Mouse (Mus musculus) midbrain, embryonic 13.5 days (tissue): ENCODE measurements around the gene Ifna6. TPM values are rescaled to one million over a fixed set of nuclear protein-coding genes. Genes with fewer than 3 reads are reported as not detected.

ENCODE experiments used
- ATAC-seq: fragments of 200-750 bp; cut with Nextera tagmentation; 2 replicates; pipeline ENCODE4 v1.8.0; 2017; ENCODE audit warnings: mild to moderate bottlenecking, moderate TSS enrichment, moderate library complexity
- H3K27ac ChIP-seq: fragments of 300-500 bp; sonication (generic); 2 replicates; pipeline ENCODE4 v1.5.1; 2015; ENCODE audit warnings: inconsistent platforms, mild to moderate bottlenecking, moderate library complexity
- H3K27me3 ChIP-seq: fragments of 300-500 bp; sonication (generic); 2 replicates; pipeline ENCODE4 v1.6.1; 2015; ENCODE audit warnings: mild to moderate bottlenecking, inconsistent platforms
- H3K36me3 ChIP-seq: fragments of 300-500 bp; sonication (generic); 2 replicates; pipeline ENCODE4 v1.6.1; 2015; ENCODE audit warnings: mild to moderate bottlenecking, inconsistent platforms
- H3K4me1 ChIP-seq: fragments of 300-500 bp; sonication (generic); replicated peaks from 2 replicates; pipeline ENCODE4 v1.6.1; 2015; ENCODE audit warnings: inconsistent platforms
- H3K4me2 ChIP-seq: fragments of 300-500 bp; sonication (generic); replicated peaks from 2 replicates; pipeline ENCODE4 v1.6.1; 2015; ENCODE audit warnings: moderate library complexity, mild to moderate bottlenecking, inconsistent platforms
- H3K4me3 ChIP-seq: fragments of 300-500 bp; sonication (generic); replicated peaks from 2 replicates; pipeline ENCODE4 v1.5.1; 2015; ENCODE audit warnings: mild to moderate bottlenecking, inconsistent platforms
- H3K9ac ChIP-seq: fragments of 300-500 bp; sonication (generic); replicated peaks from 2 replicates; pipeline ENCODE4 v1.6.1; 2015; ENCODE audit warnings: mild to moderate bottlenecking, inconsistent platforms
- H3K9me3 ChIP-seq: fragments of 300-500 bp; sonication (generic); 2 replicates; pipeline ENCODE4 v1.6.1; 2016; ENCODE audit warnings: mild to moderate bottlenecking, inconsistent platforms
- WGBS: fragments of 180-500 bp; shearing (Covaris S2); methylation state at CpG from one replicate; pipeline ENCODE4 v1.1.7; 2015; 5-methylcytosine and 5-hydroxymethylcytosine counted together
- polyA plus RNA-seq: library from polyadenylated mRNA; unstranded; fragments of >200 nt; fragmentation: Nextera tagmentation; extraction: Ambion mirVana; gene quantifications from 2 replicates; pipeline ENCODE4 v1.2.1, GENCODE M21; 2015

Gene Ifna6
- polyA plus RNA-seq, 1 experiment from 2014 or later: not detected

- Histone ChIP-seq H3K4me3 (no peak overlapping the region), H3K4me2 (no peak overlapping the region), H3K9ac (no peak overlapping the region), H3K36me3 (no peaks in the 10 kb centered on the region), H3K27ac (no peak overlapping the region), H3K9me3 (no peaks in the 10 kb centered on the region), H3K4me1 (0 out of 2 replicates have a peak, but pooled peaks cover 2% of the 10 kb centered on the region), H3K27me3 (no peaks in the 10 kb centered on the region)
- WGBS: 16% methylated on average over 4 of the region's 4 CpGs
- peak; percentile 48; the same call in 1 of the 2 replicates for ATAC-seq
These were observed 24.0 kb downstream of the Ifna6 start for GRCm38 (mm10) chr4:88851026-88851763.

DNA sequence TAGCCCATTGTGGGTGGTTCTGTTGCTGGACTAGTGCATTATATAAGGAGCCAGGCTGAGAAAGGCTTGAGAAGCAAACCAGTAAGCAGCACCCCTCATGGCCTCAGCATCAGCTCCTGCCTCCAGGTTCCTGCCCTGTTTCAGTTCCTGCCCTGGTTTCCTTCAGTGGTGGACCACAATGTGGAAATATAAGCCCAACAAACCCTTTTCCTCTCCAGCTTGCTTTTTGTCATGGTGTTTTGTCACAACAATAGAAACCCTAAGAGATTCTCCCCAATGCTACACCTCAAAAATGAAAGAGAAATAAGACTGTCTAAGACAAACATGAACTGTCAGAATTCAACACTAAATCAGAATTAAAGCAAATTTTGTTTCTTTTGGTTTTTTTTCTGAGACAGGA is 32.0 kb downstream of the Ifna6 start:
- no peak for ATAC-seq
- peaks cover 6% of the 10 kb centered on the region for H3K4me1 ChIP-seq

DNA sequence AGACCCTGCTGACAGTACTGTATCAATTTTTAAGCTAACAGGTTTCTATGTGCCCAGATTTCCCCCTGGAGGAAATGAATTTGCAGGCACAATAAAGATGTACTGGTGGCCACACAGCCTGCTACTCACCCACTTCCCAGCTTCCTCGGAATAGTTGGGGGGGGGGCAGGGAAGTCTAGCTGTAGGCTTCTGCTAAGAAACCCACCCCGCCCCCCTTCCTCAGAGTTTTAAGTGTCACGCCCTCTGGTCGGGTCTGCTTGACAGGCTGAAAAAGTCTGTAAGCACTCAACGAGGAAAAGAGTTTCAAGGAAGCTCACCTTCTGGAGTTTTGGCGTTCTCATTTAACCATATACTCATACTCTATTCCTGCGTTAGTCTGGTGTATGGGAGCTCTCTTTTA is 36.1 kb downstream of the Ifna6 start:
- WGBS: 3% methylated on average over 7 of the region's 7 CpGs
- no peak overlapping the region for H3K4me3 ChIP-seq
- peaks cover 12% of the 10 kb centered on the region for H3K4me1 ChIP-seq
- ATAC-seq: no peak
- H3K27ac ChIP-seq: no peak overlapping the region
- H3K4me2 ChIP-seq: no peak overlapping the region
- no peaks in the 10 kb centered on the region for H3K36me3 ChIP-seq
- H3K27me3 ChIP-seq: peaks cover 24% of the 10 kb centered on the region
- H3K9ac ChIP-seq: no peak overlapping the region
- no peaks in the 10 kb centered on the region for H3K9me3 ChIP-seq

More for the DNA sequence above, 32.0 kb downstream of the Ifna6 start:
- Histone ChIP-seq H3K4me3 (no peak overlapping the region), H3K9me3 (no peaks in the 10 kb centered on the region), H3K27ac (no peak overlapping the region), H3K27me3 (peaks cover 5% of the 10 kb centered on the region; the same call in 1 of the 2 replicates), H3K9ac (no peak overlapping the region), H3K36me3 (no peaks in the 10 kb centered on the region), H3K4me2 (no peak overlapping the region)

- H3K9ac ChIP-seq: no peak overlapping the region
- peaks cover 29% of the 10 kb centered on the region for H3K27me3 ChIP-seq
- H3K36me3 ChIP-seq: no peaks in the 10 kb centered on the region
- H3K4me2 ChIP-seq: no peak overlapping the region
- no peak overlapping the region for H3K27ac ChIP-seq
- no peaks in the 10 kb centered on the region for H3K9me3 ChIP-seq
- ATAC-seq: no peak
- 76% methylated on average over 9 of the region's 9 CpGs for WGBS
- H3K4me3 ChIP-seq: no peak overlapping the region
- H3K4me1 ChIP-seq: peaks cover 12% of the 10 kb centered on the region
These were observed 37.4 kb downstream of the Ifna6 start for GRCm38 (mm10) chr4:88864599-88864998.

DNA sequence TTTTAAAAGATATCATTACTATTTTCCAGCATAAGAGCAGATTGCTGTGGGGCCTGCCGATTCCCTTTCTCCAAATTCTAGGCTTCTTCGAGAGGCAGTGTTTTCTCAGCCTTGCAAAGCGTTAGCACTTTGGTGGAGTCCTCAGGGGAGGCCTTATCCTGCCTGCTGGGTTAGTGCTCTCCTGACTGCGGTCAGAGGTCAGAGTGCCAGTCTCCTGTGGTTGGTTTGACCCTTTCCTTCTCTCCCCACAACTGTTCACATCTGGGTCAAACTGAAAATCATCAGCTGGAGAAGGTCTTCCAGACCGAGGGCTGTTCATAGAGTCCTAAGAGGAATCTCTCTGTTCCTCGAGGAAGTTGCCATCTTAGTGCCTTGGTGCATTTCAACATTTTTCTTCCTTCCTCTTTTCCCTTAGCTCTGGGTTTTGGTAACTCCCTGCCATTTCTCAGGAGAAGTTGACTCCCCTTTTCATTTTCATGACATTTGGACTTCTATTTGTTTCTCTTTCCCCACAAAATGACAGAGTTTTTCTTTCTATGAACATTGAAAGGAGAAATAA is 37.9 kb downstream of the Ifna6 start:
- Histone ChIP-seq H3K9me3 (no peaks in the 10 kb centered on the region), H3K4me1 (peaks cover 12% of the 10 kb centered on the region), H3K27ac (no peak overlapping the region), H3K36me3 (no peaks in the 10 kb centered on the region), H3K9ac (no peak overlapping the region), H3K4me2 (no peak overlapping the region), H3K27me3 (peaks cover 29% of the 10 kb centered on the region), H3K4me3 (no peak overlapping the region)
- ATAC-seq: no peak
- 58% methylated on average over 6 of the region's 6 CpGs for WGBS

GRCm38 (mm10) chr4:88867366-88867925 is 40.2 kb downstream of the Ifna6 start:
- peaks cover 37% of the 10 kb centered on the region for H3K27me3 ChIP-seq
- peaks cover 12% of the 10 kb centered on the region for H3K4me1 ChIP-seq
- H3K36me3 ChIP-seq: no peaks in the 10 kb centered on the region
- peak overlapping the region; percentile 90 for H3K4me2 ChIP-seq
- H3K9me3 ChIP-seq: no peaks in the 10 kb centered on the region
- ATAC-seq: peak; percentile 70
- H3K9ac ChIP-seq: peak overlapping the region; percentile 59; the same call in 1 of the 2 replicates
- H3K4me3 ChIP-seq: peak overlapping the region; percentile 52
- H3K27ac ChIP-seq: no peak overlapping the region
- under 1% methylated on average over 8 of the region's 8 CpGs for WGBS

DNA sequence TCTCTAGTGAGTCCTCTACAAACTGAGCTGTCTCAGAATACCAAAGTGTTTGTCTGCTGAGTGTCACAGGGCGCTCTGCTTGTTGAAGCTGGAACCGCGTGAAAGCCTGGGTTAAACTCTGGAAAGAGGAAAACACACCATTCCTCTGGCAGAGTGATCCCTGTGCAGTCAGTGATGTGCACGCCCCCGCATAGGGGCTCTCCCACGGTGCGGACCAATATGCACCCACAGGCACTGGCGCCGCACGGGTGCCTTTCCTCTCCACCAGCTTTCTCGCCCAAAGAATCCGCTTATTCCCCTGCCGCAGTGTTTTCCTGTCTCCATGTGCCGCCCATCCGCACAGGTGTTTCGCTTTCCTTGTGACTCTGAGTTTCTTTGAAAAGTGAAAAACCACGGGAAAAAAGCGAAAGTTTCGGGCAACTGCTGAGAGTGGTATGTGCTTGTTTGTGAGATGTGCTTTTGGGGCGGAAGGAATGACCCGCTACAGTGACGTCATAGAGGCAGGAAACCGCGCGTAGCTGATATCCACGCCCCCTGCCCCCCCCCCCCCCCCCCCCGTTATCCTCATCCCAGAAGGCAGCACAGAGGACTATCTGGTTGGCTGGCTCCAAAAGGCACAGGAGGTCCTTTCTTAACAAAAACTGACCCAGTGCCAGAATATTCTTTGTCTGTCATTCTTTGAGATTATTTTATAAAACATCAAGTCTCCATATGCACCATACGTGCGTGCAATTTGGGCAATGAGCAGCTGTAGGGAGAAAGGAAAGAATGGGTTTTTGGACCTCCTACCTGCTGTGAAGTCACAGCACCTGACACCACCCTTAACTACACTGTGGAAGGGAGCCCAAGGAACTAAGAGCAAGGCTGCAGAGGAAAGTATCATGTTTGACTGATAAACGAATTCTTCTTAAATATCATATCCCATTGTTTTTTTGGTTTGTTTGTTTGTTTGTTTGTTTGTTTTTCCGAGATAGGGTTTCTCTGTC is 41.0 kb downstream of the Ifna6 start:
- Histone ChIP-seq H3K4me2 (peak overlapping the region; percentile 90), H3K9ac (peak overlapping the region; percentile 59), H3K36me3 (no peaks in the 10 kb centered on the region), H3K27ac (no peak overlapping the region), H3K27me3 (peaks cover 33% of the 10 kb centered on the region), H3K4me3 (peak overlapping the region; percentile 52), H3K9me3 (no peaks in the 10 kb centered on the region), H3K4me1 (peaks cover 9% of the 10 kb centered on the region)
- peak; percentile 71 for ATAC-seq
- WGBS: 7% methylated on average over 31 of the region's 31 CpGs

- H3K4me2 ChIP-seq: no peak overlapping the region
- ATAC-seq: no peak; the same call in 1 of the 2 replicates
- peaks cover 13% of the 10 kb centered on the region; the same call in 1 of the 2 replicates for H3K27me3 ChIP-seq
- no peak overlapping the region for H3K4me3 ChIP-seq
- no peaks in the 10 kb centered on the region for H3K36me3 ChIP-seq
- no peak overlapping the region for H3K27ac ChIP-seq
- H3K4me1 ChIP-seq: peaks cover 4% of the 10 kb centered on the region
- no peaks in the 10 kb centered on the region for H3K9me3 ChIP-seq
- no peak overlapping the region for H3K9ac ChIP-seq
- WGBS: 0% methylated on average over 2 of the region's 2 CpGs
These were observed 45.5 kb downstream of the Ifna6 start for GRCm38 (mm10) chr4:88872691-88873090.

DNA sequence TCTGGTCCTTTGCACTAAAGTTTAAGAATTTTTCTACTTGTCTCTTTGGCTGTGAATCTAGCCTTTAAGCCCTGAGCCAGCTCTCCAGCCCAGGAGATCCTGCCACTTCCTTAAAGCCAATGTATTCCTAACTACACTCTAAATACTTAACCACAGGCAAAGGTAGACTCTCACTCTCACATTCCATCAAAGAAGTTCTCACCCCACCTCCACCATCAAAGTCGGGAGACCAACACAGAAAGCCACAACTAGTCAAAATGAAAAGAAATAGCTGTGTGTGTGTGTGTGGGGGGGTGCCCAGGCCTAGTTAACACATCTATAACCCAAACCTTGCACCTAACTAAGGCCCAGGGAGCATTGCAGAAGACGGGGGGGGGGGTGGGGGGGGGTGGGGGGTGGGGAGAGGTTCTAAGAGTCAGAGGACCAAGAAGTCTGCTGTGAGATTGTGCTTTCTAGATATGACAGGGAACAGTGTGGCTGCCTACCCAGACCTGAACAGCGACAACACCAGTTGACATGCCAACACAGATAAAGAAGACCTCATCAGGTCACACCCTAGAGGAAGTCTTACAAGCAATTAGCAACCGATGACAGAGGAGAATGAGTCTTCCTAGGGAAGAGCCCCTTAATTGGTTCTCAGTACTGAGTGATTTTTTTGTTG is 48.3 kb downstream of the Ifna6 start:
- H3K27me3 ChIP-seq: 0 out of 2 replicates have a peak, but pooled peaks cover 8% of the 10 kb centered on the region
- no peak overlapping the region for H3K27ac ChIP-seq
- H3K4me3 ChIP-seq: no peak overlapping the region
- no peaks in the 10 kb centered on the region for H3K9me3 ChIP-seq
- 87% methylated on average over 3 of the region's 4 CpGs for WGBS
- no peak for ATAC-seq
- H3K9ac ChIP-seq: no peak overlapping the region
- no peaks in the 10 kb centered on the region for H3K4me1 ChIP-seq
- no peaks in the 10 kb centered on the region for H3K36me3 ChIP-seq
- no peak overlapping the region for H3K4me2 ChIP-seq

DNA sequence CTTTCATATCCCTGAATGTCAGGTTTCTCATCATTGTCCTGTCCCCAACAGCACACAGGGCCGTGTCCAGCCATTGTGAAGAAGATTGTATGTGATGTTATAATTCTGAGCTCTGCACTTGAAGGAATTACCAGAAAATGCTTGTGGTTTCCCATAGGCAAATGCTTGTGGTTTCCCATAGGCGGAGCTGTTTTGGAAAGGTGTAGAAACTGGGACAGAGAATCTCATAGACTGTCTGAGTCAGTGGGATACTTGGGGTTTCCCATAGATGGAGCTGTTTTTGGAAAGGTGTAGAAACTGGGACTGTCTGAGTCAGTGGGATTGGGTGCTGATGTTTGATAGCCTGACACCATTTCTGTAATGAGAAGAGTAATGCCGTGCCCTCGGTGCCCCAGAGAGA is 49.3 kb downstream of the Ifna6 start:
- WGBS: 86% methylated on average over 4 of the region's 4 CpGs
- no peak overlapping the region for H3K9ac ChIP-seq
- no peak overlapping the region for H3K27ac ChIP-seq
- no peaks in the 10 kb centered on the region for H3K9me3 ChIP-seq
- H3K4me2 ChIP-seq: no peak overlapping the region
- H3K4me1 ChIP-seq: no peaks in the 10 kb centered on the region
- no peak for ATAC-seq
- no peaks in the 10 kb centered on the region for H3K36me3 ChIP-seq
- H3K27me3 ChIP-seq: 0 out of 2 replicates have a peak, but pooled peaks cover 7% of the 10 kb centered on the region
- no peak overlapping the region for H3K4me3 ChIP-seq
